Mouse (Mus musculus): ENCODE data around the gene Sox5. TPM values are rescaled to one million over a fixed set of nuclear protein-coding genes. Genes with fewer than 3 reads are reported as not detected.

Gene Sox5
- total RNA-seq, 2 experiments from 2014 or later, result 2.6 to 2.9 TPM

DNA sequence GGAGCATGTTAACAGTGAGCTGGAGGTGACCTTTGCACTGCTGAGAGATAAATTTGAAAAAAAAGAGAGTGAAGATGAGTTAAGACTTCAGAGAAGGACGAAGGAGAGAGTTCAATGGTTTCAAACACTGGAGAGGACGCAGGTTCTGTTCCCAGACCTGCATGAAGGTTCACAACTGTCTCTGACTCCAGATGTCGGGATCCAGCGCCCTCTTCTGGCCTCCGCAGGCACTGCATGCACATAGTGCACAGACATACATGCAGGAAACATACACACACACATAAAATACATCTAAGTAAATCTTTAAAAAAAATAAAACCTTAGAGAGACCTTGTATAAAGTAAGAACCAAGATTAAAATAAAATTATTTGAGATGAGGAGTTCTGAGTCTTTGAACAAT, 352.5 kb downstream of the Sox5 start:
- no peak for DNase-seq

DNA sequence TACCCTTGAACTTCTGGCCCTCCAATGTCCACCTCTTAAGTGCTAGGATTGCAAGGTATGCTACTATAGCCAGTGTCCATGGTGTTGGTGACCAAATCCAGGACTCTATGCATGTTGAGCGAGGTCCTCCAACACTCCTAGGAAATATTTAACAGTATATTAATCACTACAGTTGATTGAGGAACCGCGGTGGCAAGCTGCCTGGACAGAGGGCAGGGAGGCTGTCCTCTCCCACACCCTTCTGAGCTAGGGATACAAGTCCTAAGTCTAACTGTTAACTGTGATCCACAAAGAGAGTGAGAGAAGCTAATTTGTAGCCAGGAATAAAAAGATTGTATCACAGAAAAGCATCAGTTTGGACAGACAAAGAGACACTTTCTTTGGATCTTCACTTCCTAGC, 373.7 kb downstream of the Sox5 start:
- no peak for DNase-seq

DNA sequence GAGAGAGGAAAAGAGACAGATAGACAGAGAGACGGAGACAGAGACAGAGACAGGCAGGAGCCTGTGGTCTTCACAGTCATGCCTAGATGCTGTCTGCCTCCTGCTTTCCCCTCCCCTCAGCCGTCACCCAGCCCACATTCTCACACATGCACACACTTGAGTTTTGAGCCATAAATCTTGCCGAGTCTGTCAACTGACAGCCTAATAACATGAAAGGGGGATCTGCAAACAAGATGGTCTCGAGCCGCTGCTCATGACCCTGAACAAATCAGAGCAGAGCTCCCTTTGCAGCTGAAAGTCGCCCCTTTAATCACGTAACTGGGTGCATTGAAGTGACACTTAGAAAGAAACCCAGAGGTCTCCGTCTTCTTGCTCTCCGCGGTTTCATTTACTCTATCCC, 383.7 kb downstream of the Sox5 start:
- DNase-seq, result no peak

DNA sequence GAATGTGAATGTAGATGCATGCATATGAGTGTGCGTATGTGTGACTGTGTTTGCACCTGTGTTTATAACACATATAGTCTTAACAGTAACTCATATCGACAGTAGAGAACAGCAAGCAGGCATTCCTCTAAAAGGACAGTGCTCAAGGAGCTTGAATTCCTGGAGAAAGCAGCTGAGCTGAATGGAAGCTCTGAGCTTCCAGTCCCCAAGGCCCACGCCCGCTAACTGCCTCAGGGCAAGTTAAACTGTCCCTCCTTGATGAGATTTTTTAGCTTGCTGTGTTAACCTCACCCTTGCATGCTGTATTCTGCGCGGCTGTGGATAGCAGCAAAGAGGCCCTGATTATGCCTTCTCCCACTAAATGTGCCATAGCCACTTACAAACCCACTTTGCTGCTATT, 388.6 kb downstream of the Sox5 start:
- no peak for DNase-seq

DNA sequence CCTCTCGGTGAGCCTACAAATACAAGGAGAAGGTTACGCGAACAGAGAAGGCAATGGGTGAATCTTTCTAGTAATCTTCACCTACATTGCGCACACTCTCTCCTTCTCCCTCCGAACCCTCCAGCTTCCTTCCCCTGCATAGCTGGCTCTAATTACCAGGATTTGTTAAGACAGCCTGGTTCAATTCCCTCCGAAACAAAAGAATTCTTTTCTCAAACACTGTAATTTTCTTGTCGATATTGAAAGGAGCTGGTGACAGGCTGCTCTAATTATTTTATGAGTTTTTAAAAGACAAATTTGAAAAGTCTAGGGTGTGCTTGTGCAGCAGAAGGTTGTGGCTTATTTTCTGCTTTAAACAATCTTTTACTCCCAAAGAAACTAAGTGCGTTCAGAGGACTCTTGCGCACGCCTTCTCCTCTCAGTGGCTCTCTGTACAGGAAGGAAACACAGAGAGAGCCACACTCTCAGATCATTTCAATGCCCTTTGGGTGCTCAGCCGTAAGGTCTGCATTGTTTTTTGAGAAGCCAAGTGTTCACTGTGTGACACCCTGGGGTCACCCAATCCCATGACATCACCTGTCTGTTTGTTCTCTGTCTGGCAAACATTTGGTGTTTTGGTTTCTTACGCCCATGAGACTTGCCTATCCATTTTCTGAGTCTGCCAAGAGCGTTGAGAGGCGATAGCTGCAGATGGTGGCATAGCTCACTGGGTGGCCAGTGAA, 392.3 kb downstream of the Sox5 start:
- no peak for DNase-seq

DNA sequence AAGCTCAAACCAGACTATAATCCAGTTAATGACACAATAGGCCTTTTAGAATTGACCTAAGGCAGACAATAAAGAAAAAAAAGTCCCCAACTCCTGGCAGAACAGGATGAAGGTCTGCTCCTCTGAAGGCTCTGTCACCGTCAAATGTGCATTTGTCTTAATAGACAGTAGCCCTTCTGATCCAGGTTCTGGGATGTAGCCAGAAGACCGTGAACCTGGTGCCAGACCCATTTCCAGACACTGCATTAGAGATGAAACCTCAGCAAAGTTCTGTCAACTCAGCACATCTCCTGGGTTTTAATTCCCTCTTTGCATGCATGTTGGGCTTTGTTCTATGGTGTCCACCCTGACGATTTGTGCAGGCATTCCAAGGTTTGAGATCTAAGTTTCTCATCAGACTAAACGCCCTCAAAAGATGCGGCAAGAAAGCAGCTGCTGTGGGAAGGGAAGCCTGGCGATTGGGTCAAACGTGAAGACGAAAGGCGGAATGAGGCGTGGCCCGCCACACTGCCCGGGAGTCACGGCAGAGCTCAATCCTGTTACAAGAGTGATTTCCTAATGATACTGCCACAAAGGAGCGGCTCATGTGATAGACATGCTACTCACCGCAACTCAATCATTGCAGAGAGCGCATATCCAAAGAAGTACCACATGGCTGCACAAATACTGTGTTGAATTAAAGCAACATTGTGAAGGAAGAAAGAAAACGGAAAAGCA, 394.1 kb downstream of the Sox5 start:
- DNase-seq, result no peak

DNA sequence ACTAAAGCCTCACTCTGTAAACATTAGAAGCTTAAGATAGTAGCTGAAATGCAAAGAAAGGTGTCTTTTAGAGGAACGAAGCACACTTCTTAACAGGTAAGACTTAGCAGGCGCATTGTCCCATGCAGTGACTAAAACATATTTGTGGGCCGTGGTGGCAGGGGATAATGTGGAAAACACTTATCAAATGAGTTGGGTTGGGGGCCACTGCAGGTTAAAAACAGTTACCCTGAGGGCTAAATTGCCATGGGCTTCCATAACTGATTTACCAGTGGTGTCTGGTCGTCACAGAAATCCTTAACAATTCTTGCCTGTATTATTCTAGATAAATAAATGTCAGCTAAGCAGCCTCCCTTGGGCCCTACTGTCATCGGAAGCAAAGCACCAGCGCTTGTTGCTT, 401.1 kb downstream of the Sox5 start:
- no peak for DNase-seq

DNA sequence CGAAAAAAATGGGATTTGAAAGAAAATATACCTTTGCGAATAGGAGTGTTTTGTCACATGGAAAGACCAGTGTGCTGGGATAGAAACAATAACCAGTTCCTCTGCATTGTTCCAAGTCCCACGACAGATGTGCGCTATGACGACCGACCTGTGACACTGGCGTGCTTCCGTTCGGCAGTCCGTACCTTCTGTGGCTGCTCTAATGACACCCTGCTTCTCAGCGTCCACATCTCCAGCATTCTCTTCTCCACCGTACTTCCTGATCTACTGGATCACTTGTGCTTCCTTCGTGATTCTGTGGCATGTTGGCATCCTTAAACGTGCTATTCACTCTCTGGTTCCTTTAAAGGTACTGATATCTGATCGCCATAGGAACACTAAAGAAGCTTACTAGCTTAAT, 401.6 kb downstream of the Sox5 start:
- no peak for DNase-seq

DNA sequence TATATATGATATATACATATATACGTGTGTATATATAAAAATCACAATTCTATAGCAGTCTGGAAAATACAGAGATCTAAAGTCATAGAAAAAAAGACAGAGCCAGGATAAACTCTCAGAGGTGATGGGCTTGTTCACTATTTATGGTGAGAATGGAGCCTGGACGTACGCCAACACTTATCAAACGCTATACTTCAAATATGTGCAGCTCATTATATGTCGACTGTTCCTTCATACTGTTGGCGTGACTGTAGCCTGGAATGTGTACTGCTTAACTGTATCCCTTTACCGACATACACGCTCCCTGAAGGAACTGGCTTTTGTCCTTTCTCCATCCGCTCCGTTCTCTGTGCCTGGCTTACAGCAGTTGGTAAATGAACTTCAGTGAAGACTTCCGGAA, 407.0 kb downstream of the Sox5 start:
- DNase-seq, result no peak

DNA sequence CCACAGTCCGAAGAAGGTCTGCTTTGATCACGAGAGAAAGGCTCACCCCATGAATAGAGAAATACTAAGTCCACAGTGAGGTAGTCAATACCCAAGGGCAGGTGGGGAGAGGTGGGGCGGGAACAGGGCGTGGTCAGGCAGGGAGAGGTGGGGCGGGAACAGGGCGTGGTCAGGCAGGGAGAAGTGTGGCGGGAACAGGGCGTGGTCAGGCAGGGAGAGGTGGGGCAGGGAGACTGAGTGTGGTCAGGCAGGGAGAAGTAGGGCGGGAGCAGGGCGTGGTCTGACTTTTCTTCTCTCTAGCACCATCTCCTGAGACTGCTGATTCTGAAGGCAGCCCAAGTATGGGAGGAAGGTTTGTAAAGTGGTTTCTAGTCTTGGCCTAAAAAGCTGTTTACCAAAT, 411.1 kb downstream of the Sox5 start:
- no peak for DNase-seq

DNA sequence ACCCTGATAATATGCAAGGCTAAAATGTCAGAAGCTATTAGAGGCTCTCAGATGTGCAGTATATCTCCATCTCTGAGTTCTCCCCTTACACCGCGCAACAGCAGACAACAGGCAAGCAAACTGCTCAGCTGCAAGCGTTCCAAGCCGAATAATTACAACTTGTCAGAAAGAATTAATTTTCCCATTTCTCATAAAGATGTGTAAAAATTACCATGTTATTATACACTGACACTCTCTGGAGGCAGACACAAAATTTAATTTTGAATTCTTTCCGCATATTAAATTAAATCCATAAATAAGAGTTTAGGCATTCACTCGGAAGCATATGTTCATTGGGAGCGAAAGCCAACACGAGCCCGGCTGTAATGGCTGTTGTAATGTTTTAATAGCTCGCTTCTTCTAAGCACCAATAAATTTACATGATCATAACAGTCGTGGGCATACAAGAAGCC, 414.1 kb downstream of the Sox5 start:
- DNase-seq, result no peak

DNA sequence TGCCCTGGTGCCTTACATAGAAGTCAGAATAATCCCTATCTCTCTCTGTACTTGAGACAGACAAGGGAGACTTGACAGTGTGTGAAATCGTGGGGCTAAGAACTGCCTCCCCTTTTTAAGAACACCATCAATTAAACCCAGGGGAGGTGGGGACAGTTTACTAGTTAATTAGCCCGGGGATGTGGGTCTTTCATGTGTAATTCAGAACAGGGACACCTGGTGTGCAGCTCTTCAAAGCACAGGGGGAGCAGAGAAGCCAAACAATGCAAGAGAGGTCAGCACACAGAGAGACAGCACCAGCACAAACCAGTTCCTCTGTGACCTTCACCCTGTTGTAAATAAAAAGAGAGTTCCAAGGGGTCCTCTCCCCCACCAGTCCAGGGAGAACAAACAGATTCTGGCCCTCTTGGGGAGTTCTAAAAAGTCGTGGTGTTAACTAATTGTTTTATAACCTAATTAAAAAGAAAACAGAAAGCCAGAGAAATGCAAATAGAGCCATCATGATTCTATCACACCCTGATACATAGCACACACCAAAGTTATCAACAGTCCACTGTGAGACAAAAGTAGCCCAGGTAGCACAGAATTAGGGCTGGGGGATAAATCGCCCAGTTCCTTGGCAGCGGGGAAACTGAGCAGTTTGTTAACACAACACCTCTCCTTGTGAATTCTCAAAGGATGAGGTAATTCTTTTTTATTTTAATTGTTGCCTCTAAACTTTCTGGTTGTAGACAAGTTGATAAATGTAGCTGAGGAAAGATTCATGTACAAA, 420.3 kb downstream of the Sox5 start:
- DNase-seq, result no peak

DNA sequence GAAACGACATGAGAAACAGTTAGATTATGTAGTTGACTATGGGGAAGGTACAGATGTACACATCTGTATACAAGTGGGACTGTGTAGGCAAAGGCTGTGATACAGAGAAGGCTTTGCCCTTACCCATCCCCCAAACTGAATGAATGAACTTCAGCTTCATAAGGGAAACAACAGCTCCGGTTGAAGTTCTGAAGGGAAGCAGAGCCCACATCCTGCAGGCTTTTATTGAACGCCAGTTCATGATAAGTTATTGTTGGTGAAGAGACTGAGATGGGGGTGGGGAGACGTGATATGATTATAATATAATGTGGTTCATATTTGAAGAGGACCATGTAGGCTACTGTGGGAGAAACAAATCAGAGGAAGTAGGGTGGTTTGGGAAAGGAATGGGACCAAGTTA, 424.7 kb downstream of the Sox5 start:
- no peak for DNase-seq

DNA sequence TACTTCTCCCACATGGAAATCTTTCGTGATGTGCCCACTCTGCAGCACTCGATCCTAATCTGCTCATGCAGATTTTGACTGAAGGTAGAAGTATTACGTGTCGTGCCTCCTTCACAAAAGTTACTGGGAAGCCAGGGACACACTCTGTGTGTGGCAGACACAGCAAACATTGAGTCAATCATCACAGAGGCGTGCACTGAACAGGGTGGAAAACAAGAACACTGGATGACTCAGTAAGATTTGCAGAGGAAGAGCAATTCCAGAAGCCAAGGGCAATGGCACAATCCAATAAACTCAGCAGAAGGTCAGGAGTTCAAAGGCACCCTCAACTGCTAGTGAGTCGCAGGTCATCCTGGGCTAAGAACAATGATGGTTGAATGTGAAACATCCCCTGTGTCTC, 430.7 kb downstream of the Sox5 start:
- DNase-seq, result no peak

DNA sequence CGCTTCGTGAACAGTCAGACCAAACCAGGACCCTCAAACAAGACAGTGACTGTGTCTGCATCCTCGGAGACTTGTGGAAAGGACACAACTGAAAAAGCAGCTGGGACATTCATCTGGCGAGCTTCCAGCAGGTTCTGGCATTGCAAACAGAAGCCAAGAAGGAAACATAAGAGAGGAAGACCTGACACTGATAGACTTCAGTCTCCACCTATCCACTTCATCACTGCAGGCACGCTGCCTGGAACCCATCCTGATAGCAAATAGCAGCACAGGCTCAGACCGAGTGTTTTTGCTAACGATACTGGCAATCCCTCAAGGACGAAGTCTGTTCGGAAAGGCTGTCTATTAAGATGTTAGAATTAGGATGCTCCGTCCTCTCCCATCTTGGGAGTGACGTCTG, 438.4 kb downstream of the Sox5 start:
- peak; percentile 13 to 32 for DNase-seq

DNA sequence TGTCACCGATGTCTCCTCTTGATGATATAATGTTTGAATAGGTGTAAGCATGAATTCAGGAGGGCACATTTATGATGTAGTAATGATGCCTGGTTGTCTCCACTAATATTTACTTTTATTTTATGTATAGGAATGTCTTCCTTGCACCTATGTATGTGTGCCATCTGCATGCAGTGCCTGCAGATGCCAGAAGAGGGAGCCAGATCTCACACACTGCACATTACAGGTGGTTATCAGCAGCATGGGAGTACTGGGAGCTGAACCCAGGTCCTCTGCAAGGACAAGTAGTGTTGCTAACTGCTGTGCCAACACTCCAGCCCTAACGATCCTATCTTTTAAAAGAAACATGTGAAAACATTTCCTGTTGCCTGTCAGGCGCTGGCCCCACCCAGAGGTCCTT, 442.2 kb downstream of the Sox5 start:
- DNase-seq, result no peak

DNA sequence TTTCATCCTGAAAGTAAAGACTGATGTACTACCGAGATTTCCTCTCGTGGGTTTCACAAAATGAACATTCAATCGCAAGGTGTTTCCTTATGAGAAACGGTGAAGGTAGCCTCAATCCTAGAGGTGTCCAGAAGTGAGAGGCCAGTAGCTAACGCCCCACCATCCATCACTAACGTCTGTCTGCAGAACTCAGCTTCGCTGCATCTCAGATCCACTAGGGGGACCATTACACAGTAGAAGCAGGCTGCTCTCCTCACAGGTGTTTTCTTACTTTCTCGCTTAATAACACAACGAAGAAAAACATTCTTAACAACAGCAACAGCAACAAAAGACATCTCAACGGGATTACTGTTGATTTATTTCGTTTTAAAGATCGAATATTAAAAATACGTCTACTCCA, 442.8 kb downstream of the Sox5 start:
- DNase-seq, result no peak

DNA sequence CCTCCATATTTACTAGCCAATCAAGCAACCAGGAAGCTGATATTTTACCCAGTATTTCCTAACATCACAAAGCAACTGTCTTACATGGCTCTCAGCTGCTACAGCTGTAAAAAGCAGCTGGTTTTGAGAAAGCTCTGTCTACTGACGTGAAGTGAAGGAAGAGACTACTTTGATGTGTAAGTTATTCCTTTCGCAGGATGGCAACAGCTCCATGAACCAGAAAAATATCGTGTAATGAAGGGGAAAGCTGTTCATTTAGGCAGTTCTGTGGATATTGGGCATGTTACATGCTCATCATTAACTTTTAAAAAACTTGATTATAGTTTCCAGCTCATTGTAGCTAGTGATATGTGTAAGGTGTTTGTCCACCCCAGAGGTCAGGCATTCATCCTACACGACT, 443.6 kb downstream of the Sox5 start:
- DNase-seq, result no peak

DNA sequence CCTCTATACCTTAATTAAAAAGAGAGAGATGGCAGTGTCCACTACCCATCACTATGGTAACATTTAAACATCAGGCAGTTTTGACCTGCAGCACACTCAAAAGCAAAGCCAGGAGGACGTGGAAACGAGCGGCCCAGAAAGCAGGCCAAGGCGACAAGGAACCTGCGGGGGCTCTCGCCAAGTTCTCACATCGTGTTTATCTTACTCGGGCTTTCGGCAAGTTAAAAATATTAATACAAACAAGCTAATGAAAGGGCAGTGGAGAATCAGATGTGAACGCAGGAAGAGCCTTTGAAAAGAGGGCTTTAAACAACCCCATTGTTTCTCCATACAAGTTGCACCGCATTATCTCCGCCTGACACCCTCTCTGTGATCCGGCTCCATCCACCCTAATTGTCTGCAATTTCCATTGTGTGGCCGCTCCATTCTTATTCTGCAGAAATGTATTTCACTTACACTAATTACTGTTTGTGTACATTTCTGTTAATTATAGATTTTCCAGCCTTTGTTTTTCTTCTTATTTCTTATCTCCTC, 444.3 kb downstream of the Sox5 start:
- DNase-seq, result no peak

DNA sequence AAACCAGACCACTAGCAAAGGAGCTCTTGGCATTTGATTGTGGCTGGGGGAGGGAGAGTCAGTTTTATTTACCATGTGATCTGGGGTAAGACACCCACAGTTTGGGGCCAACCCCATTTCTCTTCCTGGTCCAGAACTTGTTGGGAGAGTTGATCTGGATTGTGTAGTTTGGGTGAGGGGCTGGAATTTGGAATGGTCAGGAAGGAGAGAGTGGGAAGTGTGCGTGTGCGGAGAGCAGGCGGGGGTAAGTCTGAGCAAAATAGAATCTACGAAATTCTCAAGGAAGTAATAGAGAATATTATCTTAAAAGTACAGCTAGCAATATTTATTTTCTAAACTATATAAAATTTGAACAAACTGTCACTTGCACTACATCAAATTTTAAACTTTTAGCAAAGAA, 445.0 kb downstream of the Sox5 start:
- no peak for DNase-seq

DNA sequence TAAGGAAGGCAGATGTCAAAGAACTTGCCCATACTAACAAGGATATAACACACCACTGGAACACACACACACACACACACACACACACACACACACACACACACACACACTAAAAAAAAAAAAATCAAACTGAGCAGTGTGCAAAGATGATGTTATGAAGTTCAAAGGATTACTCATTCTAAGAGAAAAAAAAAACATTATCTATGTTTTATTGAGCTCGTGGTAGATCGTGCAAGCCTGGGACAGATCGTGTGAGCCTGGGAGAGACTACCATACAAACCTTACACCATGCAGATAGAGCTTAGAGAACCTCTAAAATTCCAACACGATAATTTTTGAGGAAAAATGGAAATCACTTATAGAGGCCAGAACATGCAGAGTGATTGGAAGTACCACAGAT, 448.6 kb downstream of the Sox5 start:
- DNase-seq, result no peak

DNA sequence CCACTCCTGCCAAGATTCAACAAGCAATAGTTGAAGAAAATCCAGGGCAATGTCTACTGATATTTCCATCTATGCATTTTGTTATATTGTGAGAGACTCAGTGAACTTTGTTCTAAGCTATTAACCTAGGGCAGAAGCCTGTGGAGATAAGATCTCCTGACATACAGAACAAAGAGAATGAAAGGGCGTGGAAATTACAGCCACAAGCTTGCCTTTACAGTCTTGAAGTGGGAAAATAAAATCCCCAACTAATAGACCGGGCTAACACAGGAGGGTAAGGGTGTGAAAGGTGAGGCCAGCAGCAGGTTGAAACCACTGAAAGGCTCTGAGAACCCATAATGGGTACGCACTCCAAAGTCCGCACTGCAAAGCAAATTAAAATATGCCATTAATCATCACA, 449.8 kb downstream of the Sox5 start:
- DNase-seq, result no peak

DNA sequence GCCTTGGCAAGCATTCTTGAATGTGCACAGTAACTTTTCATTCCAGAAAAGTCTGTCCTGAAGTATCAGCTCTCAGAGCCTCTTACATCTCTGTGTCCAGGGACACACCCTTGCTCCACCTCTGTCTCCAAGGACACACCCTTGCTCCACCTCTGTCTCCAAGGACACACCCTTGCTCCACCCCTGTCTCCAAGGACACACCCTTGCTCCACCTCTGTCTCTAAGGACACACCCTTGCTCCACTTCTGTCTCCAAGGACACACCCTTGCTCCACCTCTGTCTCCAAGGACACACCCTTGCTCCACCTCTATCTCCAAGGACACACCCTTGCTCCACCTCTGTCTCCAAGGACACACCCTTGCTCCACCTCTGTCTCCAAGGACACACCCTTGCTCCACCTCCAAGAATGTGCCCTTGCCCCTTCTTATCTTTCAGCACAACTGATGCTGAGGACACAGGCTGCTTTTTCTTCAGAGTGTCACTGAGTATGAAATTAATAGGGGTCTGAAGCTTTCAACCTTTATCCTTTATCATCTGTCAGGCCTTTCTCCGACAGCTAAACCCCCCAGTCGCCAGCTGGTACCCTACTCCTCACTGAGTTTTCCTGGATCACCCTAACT, 452.4 kb downstream of the Sox5 start:
- no peak for DNase-seq
